Mouse (Mus musculus) megakaryocyte, adult 5-6 weeks (primary cell): ENCODE data around the gene Arpc1a. TPM values are rescaled to one million over a fixed set of nuclear protein-coding genes. Genes with fewer than 3 reads are reported as not detected.
"Not testable (repeated sequence)": the region's sequence is repeated elsewhere in the genome, so short reads cannot be mapped to it uniquely, and the experiment has no call there.

Source experiments
- ATAC-seq: 2 replicates; pipeline ENCODE4 v1.8.0; 2016; ENCODE audit warnings: mild to moderate bottlenecking, inconsistent platforms; ENCODE audit not compliant: poor library complexity, severe bottlenecking
- total RNA-seq, 2 experiments: library from RNA; stranded (forward) in 1 of 2; stranded (reverse) in 1 of 2; fragments of 153-499, 151-499 nt in 1 of 2; fragments of 221-1000, 200-1000 nt in 1 of 2; gene quantifications; 2 replicates each; pipeline versions ENCODE4 v1.2.3 to v1.2.4; 2015 to 2017

Gene Arpc1a
- total RNA-seq (2015) (98.2 and 102 TPM in 2 replicates), total RNA-seq (2017) (65.2 and 77.0 TPM in 2 replicates)

- ATAC-seq, result peak; percentile 95
Measured at GRCm38 (mm10) chr5:145083632-145084451, at the start of gene Arpc1a, which contains the start of gene Kpna7. TSS of gene Arpc1a (plus strand) at chr5:145083830. TSS of gene Kpna7 (minus strand) at chr5:145084030.

GRCm38 (mm10) chr5:145041628-145042027 lies 42.0 kb upstream of the Arpc1a start:
- ATAC-seq, result no peak

DNA sequence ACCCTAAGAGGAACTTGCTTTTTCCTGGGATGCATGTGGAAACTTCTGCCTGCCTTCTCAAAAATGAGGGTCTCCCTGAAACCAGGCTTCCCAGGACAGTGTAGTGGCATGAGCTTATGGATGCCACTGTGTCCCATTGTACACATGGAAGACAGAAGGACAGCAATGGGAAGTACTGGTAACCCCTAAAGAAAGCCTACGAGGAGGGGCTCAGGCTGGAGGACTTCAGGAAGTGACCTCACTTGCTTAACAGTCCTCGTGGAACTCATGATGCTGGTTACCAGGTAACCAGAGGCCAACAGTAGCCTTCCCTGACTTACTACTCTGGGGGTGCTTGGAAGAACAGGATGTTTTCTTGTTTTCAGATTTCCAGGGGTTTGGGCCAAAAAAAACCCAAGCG lies 40.9 kb upstream of the Arpc1a start, which contains the start of gene 1700018F24Rik:
TSS of gene 1700018F24Rik (plus strand) at position 301 of the 400 bp plus-strand sequence.
- ATAC-seq, result not testable (repeated sequence)

DNA sequence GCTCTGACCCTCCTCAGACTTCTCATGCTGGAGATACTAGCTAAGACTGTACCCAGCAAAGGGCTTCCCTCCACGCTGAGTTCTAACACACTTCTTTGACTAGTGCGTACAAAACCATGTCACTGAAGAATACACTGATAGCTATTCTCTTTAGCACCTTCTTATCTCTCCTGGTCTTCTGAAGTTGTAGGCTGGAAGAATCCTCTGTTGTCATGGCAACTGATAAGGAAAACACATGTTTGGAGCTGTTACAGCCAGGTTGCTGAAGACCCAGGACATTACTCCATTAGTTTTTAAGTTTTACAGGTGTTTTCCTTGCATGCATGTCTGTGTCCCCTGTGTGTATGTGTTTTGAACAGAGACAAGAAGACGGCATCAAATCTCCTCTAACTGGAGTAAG lies 29.4 kb upstream of the Arpc1a start:
- ATAC-seq, result not testable (repeated sequence)

DNA sequence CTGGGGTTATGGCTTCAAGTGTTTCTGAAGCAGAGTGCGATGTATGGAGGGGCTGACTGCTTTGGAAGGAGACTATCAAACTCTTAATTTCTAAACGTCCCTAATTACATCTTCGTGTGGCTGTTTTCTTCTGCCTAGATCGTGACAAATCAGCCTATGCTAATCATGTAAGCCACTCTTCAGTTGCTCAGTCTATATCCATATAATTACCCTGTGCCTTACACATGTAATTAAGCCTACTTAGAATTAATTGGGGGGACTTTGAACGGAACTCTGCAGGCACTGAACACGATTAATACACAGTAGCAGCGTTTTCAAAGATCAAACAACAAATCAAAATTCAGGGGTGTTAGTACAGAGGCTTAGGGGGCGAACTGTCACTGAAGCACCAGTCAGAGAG lies 25.7 kb upstream of the Arpc1a start:
- ATAC-seq, result no peak

DNA sequence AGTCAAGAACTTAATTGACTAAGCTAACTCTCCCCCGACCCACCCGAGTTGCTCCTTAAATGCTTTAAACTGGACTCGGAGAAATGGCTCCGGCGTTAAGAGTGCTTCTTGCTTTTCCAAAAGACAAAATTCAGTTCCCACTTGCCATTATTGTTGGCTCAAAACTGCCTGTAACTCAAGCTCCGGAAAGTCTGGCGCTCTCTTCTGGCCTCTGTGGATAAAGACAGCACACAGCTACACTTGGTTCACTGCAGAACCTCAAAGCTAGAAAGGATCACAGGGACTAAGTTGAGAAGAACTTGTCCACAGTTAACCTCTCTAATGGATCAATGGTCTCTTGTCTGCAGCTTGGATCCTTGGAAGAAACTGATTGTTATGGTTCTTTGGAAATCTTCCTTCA lies 24.9 kb upstream of the Arpc1a start:
- ATAC-seq, result no peak

- no peak for ATAC-seq
Measured at GRCm38 (mm10) chr5:145059524-145059923, 24.1 kb upstream of the Arpc1a start.

DNA sequence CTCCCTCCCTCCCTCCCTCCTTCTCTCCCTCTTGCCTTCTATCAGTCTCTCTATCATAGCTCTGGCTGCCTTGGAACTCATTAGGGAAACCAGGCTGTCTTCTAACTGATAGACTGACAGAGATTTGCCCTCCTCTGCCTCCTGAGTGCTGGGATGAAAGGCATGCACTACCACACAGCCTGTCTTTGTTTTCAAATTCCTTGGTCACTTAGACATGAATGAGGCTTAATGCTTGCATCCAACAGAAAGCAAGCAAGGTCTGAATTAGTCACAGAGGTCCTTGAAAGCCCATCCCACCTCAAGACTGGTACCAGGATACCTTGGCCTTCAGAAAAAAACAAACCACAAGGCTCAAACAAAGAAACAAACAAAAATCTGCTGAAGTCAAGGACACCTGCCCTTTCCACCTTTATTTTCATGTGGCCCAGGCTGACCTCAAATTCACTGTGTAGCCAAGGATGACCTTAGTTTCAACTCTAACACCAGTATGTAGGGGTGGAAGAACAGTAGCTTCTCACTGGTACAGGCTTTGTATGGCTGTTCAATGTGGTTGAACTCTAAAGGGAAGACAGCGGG lies 18.8 kb upstream of the Arpc1a start:
- no peak for ATAC-seq

DNA sequence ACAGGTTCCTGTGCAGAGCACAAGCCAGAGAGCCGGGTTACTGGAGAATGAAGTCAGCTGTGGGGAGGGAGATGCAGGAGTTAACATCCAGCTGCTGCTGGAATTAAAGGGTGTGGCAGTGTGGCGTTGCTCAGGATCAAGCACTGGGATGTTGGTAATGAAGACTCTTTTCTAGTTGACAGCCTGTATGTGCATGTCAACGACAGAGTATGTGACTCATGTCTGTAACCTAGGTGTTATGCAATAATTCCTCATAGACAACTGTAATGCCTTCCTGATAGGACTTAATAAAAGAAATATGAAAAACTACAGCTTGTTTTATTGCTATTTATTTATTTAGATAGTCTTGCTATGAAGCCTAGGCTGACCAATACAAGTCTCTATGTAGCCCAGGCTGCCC lies 14.8 kb upstream of the Arpc1a start:
- ATAC-seq, result no peak

DNA sequence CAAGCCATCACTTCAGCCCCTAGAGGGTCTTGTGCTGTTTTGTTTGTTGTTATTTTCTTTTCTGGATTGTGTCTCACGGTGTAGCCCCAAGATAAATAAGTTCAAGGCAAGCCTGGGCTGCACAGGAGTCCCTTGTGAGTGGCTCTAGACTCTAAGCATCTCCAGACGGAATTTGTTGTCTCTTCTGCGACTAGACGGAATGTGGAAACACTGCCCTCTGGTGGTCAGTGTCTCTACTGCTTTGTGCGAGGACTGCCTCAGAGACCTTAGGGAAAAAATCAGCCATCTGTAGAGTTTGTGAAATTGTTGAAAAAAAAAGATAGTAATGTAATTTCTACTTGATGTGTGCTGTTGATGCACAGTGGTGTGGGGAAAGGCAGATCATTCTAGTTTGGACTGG lies 13.9 kb upstream of the Arpc1a start:
- peak; percentile 89 for ATAC-seq

- no peak for ATAC-seq
Measured at GRCm38 (mm10) chr5:145071342-145071741, 12.3 kb upstream of the Arpc1a start.

DNA sequence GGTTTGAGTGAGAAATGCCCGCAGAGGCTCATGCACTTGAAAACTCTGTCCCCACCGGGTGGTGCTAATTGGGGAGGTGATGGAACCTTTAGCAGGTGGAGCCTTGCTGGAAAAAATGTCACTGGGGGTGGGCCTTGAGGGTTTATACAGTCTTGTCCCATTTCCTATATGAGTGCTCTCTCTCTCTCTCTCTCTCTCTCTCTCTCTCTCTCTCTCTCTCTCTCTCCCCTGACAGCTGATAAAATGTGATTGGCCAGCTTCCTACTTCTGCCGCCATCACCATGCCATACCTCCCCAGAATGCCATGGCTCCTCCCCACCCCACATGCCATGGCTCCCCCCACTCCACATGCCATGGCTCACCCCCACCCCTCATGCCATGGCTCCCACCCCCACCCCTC lies 8.5 kb upstream of the Arpc1a start:
- no peak for ATAC-seq

DNA sequence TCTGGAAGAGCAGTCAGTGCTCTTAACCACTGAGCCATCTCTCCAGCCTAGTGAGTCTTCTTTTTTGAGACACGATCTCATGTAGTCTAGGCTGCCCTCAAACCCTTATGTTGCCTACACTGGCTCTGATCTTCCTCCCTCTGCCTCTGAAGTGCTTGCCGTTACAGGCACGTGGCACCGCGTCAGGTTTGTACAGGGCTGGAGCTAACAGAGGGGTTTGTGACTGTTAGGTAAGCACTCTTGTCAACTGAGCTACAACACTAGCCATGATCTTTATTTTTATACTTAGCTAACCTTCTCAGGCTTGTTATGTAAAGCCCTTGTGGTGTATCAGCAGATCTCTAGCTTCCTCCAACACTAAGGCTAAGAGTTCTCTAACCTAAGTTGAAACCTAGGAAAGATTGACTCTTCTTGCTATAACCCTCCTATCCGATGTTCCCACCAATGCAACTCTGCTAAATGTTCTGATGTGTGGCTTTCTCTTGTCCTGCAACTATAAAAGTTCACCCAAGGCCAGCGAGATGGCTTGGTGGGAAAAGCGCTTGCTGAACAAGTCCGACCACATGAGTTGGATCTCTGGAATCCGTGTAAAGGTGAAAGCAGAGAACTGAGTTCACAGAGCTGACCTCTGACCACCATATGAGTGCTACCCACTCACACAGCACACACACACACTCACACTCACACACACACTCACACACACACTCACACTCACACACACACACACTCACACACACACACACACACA lies 1.6 kb upstream of the Arpc1a start:
- ATAC-seq, result no peak

- not testable (repeated sequence) for ATAC-seq
Measured at GRCm38 (mm10) chr5:145083201-145083600, 429 bp upstream of the Arpc1a start.

DNA sequence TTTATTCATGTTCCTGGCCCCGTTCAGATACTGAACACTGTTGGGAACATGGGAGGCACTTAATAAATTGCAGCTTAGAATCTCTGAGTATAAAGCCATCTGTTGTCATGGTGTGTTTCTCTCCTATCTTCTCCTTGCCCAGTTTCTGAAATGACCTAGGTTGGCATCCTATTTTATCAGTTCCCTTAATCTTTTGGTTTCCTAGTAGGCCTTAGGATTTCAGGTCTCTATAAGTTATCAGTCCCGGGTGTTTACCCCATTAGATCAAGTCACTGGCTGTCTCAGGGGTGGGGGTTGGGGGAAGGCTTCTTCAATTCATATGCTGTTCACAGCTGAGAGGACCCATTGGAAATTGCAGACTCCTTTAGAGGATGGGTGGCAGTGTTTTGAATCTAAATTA lies 1.2 kb downstream of the Arpc1a start:
- no peak for ATAC-seq

- no peak for ATAC-seq
Measured at GRCm38 (mm10) chr5:145088186-145088585, 4.6 kb downstream of the Arpc1a start.

- ATAC-seq, result no peak
Measured at GRCm38 (mm10) chr5:145089878-145090277, 6.2 kb downstream of the Arpc1a start.

- no peak for ATAC-seq
Measured at GRCm38 (mm10) chr5:145096195-145096594, 12.6 kb downstream of the Arpc1a start.

GRCm38 (mm10) chr5:145098340-145098821 lies 14.8 kb downstream of the Arpc1a start:
- peak; percentile 86 for ATAC-seq

GRCm38 (mm10) chr5:145100960-145101359 lies 17.3 kb downstream of the Arpc1a start:
- ATAC-seq, result no peak

GRCm38 (mm10) chr5:145101451-145101850 lies 17.8 kb downstream of the Arpc1a start:
- not testable (repeated sequence) for ATAC-seq
